Mouse (Mus musculus) forebrain, embryonic 13.5 days (tissue): ENCODE results near the gene Ypel5. TPM values are rescaled to one million over a fixed set of nuclear protein-coding genes. Genes with fewer than 3 reads are reported as not detected.

Experiments
- ATAC-seq: fragments of 200-750 bp; cut with Nextera tagmentation; 2 replicates; pipeline ENCODE4 v1.8.0; 2017
- H3K27ac ChIP-seq: fragments of 300-500 bp; sonication (generic); 2 replicates; pipeline ENCODE4 v1.5.1; 2015; ENCODE audit warnings: inconsistent platforms, mild to moderate bottlenecking, moderate library complexity
- H3K27me3 ChIP-seq: fragments of 300-500 bp; sonication (generic); 2 replicates; pipeline ENCODE4 v1.6.1; 2015; ENCODE audit warnings: mild to moderate bottlenecking, inconsistent platforms
- H3K36me3 ChIP-seq: fragments of 300-500 bp; sonication (generic); 2 replicates; pipeline ENCODE4 v1.6.1; 2015; ENCODE audit warnings: mild to moderate bottlenecking, inconsistent platforms; ENCODE audit not compliant: poor library complexity, severe bottlenecking
- H3K4me1 ChIP-seq: fragments of 300-500 bp; sonication (generic); 2 replicates; pipeline ENCODE4 v1.6.1; 2015; ENCODE audit warnings: inconsistent platforms
- H3K4me2 ChIP-seq: fragments of 300-500 bp; sonication (generic); 2 replicates; pipeline ENCODE4 v1.6.1; 2015; ENCODE audit warnings: inconsistent platforms, mild to moderate bottlenecking, moderate library complexity
- H3K4me3 ChIP-seq: fragments of 300-500 bp; sonication (generic); 2 replicates; pipeline ENCODE4 v1.5.1; 2015; ENCODE audit warnings: mild to moderate bottlenecking, inconsistent platforms
- H3K9ac ChIP-seq: fragments of 300-500 bp; sonication (generic); 2 replicates; pipeline ENCODE4 v1.6.1; 2015; ENCODE audit warnings: mild to moderate bottlenecking, inconsistent platforms
- H3K9me3 ChIP-seq: fragments of 300-500 bp; sonication (generic); replicated peaks from 2 replicates; pipeline ENCODE4 v1.6.1; 2016; ENCODE audit warnings: inconsistent platforms
- WGBS: fragments of 180-500 bp; shearing (Covaris S2); methylation state at CpG from one replicate; pipeline ENCODE4 v1.1.7; 2015; 5-methylcytosine and 5-hydroxymethylcytosine counted together
- polyA plus RNA-seq: library from polyadenylated mRNA; unstranded; fragments of >200 nt; fragmentation: Nextera tagmentation; extraction: Ambion mirVana; gene quantifications from 2 replicates; pipeline ENCODE4 v1.2.1, GENCODE M21; 2015

Gene Ypel5
- polyA plus RNA-seq, 1 experiment from 2014 or later, result 90.3 TPM

DNA sequence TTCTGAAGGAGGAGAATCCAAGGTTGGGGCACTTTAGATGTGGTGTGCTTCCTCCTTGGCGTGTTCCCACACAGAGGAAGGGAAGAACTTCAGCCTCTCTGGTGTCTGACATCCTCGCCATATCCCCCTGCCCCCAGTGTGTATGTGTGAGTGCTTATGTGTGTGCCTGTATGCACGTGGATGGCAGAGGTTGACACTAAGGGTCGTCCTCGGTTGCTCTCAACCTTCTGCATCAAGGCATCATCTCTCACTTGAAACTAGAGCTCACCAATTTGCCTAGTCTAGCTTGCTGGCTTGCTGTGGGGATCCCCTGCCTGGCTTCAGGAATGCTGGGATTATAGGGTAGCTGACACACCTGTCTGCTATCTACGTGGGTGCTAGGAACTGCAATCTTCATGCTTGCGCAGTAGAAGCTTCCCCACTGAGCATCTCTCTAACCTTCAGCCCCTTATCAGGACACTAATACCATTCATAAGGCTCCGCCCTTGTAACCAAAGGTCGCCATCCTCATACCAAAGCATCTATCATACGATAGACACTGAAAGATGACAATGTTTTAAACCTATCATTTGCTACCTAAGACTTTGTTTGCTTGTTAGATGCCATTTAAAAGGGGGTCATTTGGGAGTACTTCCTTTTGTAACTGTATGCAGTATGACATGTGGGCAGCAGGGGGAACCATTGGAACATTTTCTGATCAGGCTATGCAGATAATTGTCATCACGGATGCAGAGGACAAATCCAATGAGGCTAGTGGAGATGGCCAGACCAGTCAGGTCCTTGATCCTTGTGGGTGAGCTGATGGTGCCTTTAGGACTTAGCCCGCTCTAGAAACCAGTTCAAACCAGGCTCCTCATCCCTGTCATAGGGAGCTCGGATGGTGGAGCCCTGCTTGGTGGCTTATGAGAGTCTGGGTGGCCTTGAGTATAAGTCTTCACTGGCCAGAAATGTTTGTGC lies 21.7 kb downstream of the Ypel5 start:
- Histone ChIP-seq H3K4me2 (no peak overlapping the region), H3K4me3 (no peak overlapping the region), H3K27me3 (no peaks in the 10 kb centered on the region), H3K27ac (no peak overlapping the region), H3K9me3 (no peaks in the 10 kb centered on the region), H3K9ac (no peak overlapping the region), H3K4me1 (no peaks in the 10 kb centered on the region), H3K36me3 (0 out of 2 replicates have a peak, but pooled peaks cover 6% of the 10 kb centered on the region)
- ATAC-seq, result peak; percentile 85
- 56% methylated on average over 13 of the region's 13 CpGs for WGBS

DNA sequence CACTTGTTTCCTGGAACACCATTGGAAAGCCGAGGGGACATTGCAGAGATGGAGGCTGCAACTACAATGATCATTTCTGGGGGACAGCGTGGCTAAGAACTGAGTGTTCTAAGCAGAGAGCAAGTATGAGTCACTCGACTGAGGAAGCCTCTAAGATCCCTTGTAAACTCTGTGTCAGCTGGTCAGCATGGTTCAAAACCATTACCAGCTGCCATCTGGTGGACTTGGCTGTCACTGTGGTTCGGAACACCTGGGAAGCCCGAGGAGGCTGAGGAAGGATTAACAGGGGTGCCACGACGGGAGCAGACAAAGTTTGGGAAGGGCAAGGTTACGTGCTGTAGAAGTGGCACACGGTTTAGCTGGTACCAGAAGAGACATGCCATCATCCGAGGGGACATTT lies 27.0 kb downstream of the Ypel5 start:
- Histone ChIP-seq H3K27ac (no peak overlapping the region), H3K27me3 (no peaks in the 10 kb centered on the region), H3K9ac (no peak overlapping the region), H3K4me3 (no peak overlapping the region), H3K9me3 (no peaks in the 10 kb centered on the region), H3K4me1 (no peaks in the 10 kb centered on the region), H3K4me2 (no peak overlapping the region), H3K36me3 (no peaks in the 10 kb centered on the region)
- WGBS, result 86% methylated on average over 10 of the region's 10 CpGs
- ATAC-seq, result no peak

DNA sequence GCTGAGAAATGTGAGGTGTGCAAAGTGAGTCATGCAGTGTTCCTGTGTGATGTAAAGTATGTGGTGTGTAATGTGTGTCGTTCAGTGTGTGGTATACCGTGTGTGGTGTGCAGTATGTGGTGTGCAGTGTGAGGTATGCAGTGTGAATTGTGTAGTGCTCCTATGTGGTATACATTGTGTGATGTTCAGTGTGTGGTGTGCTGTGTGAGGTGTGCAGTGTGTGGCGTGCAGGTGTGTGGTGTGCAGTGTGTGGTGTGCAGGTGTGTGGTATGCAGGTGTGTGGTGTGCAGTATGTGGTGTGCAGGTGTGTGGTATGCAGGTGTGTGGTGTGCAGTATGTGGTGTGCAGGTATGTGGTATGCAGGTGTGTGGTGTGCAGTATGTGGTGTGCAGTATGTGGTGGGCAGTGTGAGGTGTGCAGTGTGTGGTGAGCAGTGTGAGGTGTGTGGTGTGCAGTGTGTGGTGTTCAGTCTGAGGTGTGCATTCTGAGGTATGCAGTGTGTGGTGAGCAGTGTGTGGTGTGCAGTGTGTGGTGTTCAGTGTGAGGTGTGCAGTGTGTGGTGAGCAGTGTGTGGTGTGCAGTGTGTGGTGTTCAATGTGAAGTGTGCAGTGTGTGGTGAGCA lies 30.5 kb downstream of the Ypel5 start:
- Histone ChIP-seq H3K9ac (no peak overlapping the region), H3K36me3 (no peaks in the 10 kb centered on the region), H3K4me3 (no peak overlapping the region), H3K27me3 (no peaks in the 10 kb centered on the region), H3K4me2 (no peak overlapping the region), H3K4me1 (no peaks in the 10 kb centered on the region), H3K27ac (no peak overlapping the region), H3K9me3 (0 out of 2 replicates have a peak, but pooled peaks cover 3% of the 10 kb centered on the region)
- ATAC-seq, result no peak
- WGBS, result 91% methylated on average over 3 of the region's 3 CpGs

DNA sequence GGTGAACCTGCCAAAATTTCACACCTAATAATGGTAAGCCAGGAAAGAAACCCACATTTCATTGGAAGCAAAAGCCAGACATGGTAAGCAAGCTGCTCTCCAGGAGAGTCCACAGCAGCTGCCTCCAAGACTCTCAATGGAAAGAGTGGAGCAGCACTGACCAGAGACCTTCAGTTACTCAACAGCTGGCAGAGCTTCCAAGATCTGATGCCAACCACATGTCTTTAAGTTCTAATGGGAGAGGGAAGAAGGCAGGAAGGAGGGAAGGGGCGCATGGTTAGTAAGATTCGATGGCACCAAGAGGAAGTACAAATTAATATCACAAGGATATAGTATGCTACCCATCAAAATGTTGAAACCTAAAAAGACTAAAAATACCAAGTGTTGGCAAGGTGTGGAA lies 31.9 kb downstream of the Ypel5 start:
- 89% methylated on average over 2 of the region's 2 CpGs for WGBS
- 0 out of 2 replicates have a peak, but pooled peaks cover 3% of the 10 kb centered on the region for H3K9me3 ChIP-seq
- H3K27me3 ChIP-seq, result no peaks in the 10 kb centered on the region

DNA sequence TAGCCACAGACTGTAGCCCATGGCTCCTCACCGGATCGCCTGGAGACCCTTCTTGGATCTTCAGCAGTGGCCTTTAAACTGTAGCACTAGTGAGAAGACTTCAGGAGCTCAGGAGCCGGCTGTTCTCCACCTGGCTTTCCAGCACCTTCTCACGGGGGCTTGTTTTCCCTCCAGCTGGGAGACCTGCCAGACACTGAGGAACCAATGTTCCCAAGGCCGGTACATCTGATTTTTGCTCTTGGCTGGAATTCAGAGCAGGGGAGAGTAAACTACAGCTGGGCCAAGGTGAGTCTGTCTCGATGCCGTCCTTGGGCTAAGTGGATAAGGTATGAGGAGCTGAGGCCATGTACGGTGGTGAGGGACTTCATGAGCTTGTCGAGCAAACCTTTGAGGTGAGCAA lies 42.7 kb downstream of the Ypel5 start:
- H3K9me3 ChIP-seq, result no peaks in the 10 kb centered on the region
- no peak overlapping the region for H3K4me2 ChIP-seq
- no peaks in the 10 kb centered on the region for H3K27me3 ChIP-seq
- no peaks in the 10 kb centered on the region for H3K4me1 ChIP-seq
- 92% methylated on average over 9 of the region's 9 CpGs for WGBS
- H3K9ac ChIP-seq, result no peak overlapping the region
- no peaks in the 10 kb centered on the region for H3K36me3 ChIP-seq
- no peak overlapping the region for H3K27ac ChIP-seq
- no peak overlapping the region for H3K4me3 ChIP-seq
- ATAC-seq, result no peak

More for the DNA sequence above, 31.9 kb downstream of the Ypel5 start:
- no peak for ATAC-seq
- H3K4me1 ChIP-seq, result no peaks in the 10 kb centered on the region
- H3K27ac ChIP-seq, result no peak overlapping the region
- H3K4me3 ChIP-seq, result no peak overlapping the region
- H3K4me2 ChIP-seq, result no peak overlapping the region
- no peaks in the 10 kb centered on the region for H3K36me3 ChIP-seq
- no peak overlapping the region for H3K9ac ChIP-seq

DNA sequence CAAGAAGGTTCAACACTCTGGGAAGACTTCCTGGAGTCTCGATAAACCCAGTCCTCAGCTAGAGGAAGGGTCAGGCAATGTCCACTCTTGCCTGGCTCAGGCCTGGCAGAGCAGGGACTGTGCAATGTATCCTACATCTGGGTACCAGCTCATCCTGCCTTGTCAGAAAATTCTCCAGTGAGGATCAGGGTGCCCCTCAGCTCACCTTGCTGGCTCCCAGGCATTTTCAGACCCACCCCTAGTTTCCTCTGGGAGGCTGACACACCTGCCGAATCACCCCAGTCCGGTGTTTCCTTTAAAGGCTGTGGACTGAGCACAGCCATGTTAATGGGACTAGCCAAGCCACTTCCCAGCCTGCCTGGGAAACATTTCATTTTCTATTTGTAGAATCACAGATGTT lies 43.9 kb downstream of the Ypel5 start:
- ATAC-seq, result no peak
- Histone ChIP-seq H3K4me1 (no peaks in the 10 kb centered on the region), H3K9ac (no peak overlapping the region), H3K9me3 (no peaks in the 10 kb centered on the region), H3K4me3 (no peak overlapping the region), H3K27me3 (no peaks in the 10 kb centered on the region), H3K27ac (no peak overlapping the region), H3K36me3 (no peaks in the 10 kb centered on the region), H3K4me2 (no peak overlapping the region)
- 83% methylated on average over 3 of the region's 3 CpGs for WGBS

DNA sequence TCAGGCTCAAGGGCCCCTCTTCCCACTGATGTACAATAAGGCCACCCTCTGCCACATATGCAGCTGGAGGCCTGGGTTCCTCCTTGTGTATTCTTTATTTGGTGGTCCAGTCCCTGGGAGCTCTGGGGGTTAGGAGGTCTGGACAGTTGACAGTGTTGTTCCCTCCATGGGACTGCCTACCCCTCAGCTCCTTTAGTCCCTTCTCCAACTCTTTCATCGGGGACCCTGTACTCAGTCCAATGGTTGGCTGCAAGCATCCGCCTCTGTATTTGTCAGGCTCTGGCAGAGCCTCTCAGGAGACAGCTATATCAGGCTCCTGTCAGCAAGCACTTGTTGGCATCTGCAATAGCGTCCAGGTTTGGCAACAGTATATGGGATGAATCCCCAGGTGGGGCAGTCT lies 44.8 kb downstream of the Ypel5 start:
- Histone ChIP-seq H3K4me2 (no peak overlapping the region), H3K9me3 (no peaks in the 10 kb centered on the region), H3K4me3 (no peak overlapping the region), H3K9ac (no peak overlapping the region), H3K27me3 (no peaks in the 10 kb centered on the region), H3K27ac (no peak overlapping the region), H3K36me3 (no peaks in the 10 kb centered on the region), H3K4me1 (no peaks in the 10 kb centered on the region)
- WGBS, result 83% methylated on average over 3 of the region's 3 CpGs
- no peak for ATAC-seq

DNA sequence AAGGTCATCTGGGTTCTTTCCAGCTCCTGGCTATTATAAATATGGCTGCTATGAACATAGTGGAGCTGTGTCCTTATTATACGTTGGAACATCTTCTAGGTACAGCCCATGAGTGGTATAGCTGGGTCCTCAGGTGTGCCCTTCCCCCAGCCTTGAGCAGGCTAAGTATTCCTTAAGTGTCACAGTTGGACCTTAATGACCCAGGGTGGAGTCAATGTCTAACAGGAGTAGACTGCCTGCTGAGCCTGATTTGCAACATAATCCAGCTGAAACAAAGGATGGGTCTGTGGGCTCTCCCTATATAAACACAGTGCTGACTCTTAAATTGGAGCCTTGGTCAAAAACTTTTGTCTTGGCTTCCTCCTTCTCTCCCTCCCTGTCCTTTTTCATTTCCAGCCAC lies 45.6 kb downstream of the Ypel5 start:
- ATAC-seq, result no peak

DNA sequence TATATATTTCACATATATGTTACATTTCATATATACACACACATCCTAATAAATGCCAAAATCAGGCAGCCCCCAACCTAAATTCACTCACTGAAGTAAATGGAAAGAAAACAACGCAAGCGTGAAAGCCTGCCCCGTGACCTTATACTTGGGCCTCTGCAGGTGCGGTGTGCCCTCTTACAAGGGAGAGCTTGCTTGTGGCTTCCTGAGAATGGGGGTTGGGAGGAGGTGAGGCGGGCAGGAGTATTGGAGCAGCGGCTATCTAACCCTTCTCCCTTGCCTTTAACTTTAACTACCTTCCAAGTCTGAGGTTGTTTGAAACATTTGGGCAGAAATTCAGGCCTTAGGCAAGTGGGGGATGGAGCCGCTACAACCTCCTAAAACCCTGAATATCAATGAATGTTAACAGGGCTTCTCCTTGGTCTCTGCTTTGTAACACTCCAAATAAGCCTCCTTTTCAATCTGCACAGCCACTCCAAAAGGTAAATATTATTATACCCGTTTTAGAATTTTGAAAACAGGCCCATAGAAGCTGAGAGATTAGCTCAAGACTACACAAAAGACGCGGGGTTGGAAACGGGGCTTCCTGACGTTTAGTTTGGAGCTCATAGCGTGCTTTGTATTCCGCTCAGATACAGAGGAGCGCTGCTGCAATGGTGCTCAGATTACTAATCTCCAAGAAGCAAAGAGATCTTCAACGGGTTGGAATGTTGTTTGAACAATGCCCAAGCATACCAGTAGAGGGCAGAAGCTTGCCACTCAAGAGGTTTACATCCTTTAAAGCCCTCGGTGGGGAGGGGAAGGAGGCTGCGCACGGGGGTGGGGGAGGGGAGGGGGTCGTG lies 53.5 kb downstream of the Ypel5 start:
- Histone ChIP-seq H3K9ac (no peak overlapping the region), H3K27me3 (0 out of 2 replicates have a peak, but pooled peaks cover 6% of the 10 kb centered on the region), H3K27ac (no peak overlapping the region), H3K9me3 (no peaks in the 10 kb centered on the region), H3K36me3 (no peaks in the 10 kb centered on the region), H3K4me3 (no peak overlapping the region), H3K4me2 (peak overlapping the region; percentile 36), H3K4me1 (peaks cover 11% of the 10 kb centered on the region)
- WGBS, result 4% methylated on average over 20 of the region's 20 CpGs
- ATAC-seq, result peak; percentile 90

More for the DNA sequence above, 45.6 kb downstream of the Ypel5 start:
- H3K9ac ChIP-seq, result no peak overlapping the region
- WGBS, result 37% methylated on average over 1 of the region's 1 CpGs
- no peaks in the 10 kb centered on the region for H3K27me3 ChIP-seq
- no peaks in the 10 kb centered on the region for H3K9me3 ChIP-seq
- H3K4me3 ChIP-seq, result no peak overlapping the region
- no peaks in the 10 kb centered on the region for H3K36me3 ChIP-seq
- no peaks in the 10 kb centered on the region for H3K4me1 ChIP-seq
- H3K4me2 ChIP-seq, result no peak overlapping the region
- H3K27ac ChIP-seq, result no peak overlapping the region

DNA sequence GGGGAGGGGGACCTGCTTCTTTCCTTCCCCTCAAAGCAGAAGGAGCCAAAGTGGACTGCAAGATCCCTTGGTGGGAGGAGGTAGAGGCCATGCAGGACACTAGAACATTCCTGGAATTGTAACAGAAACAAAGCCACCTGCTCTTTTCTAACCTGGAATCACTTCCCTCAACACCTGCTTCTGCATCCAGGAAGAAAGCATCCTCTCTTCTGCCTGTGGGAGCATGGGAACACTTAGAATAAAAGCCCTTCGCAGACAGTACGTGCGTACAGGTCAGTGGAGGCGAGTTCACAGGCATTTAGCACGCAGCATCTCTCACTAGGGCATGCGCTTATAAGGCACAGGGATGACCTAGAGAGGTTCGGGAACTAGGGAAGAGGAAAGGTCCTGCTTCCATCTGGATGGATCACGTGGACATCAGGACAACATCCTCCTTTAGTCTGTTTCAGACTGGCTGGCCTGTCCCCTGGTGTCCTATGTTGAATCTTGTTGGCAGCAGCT lies 54.2 kb downstream of the Ypel5 start:
- Histone ChIP-seq H3K9me3 (no peaks in the 10 kb centered on the region), H3K4me3 (no peak overlapping the region), H3K4me2 (0 out of 2 replicates have a peak overlapping the region, but pooled peaks have one; percentile 36), H3K9ac (no peak overlapping the region; the same call in 1 of the 2 replicates), H3K27me3 (0 out of 2 replicates have a peak, but pooled peaks cover 6% of the 10 kb centered on the region), H3K36me3 (no peaks in the 10 kb centered on the region), H3K4me1 (peaks cover 11% of the 10 kb centered on the region), H3K27ac (no peak overlapping the region)
- ATAC-seq, result peak; percentile 50; the same call in 1 of the 2 replicates
- WGBS, result 57% methylated on average over 8 of the region's 8 CpGs

DNA sequence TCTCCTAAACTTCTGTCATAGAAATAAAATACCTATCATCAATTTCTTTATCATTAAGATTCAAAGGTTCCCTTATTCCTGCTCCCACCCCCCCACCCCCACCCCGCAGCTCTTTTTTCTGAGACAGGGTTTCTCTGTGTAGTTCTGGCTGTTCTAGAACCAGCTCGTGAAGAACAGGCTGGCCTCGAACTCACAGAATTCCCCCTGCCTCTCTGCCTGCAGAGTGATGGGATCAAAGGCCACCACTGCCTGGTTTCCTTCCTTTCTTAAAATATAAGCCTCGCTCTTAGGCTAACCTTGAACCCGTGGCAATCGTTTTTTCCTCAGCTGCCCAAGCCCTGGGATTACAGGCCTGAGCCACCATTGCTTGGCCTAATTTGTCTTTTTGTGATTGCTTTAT lies 55.3 kb downstream of the Ypel5 start:
- Histone ChIP-seq H3K4me1 (peaks cover 11% of the 10 kb centered on the region), H3K27ac (no peak overlapping the region), H3K4me2 (no peak overlapping the region), H3K4me3 (no peak overlapping the region), H3K27me3 (0 out of 2 replicates have a peak, but pooled peaks cover 6% of the 10 kb centered on the region), H3K36me3 (no peaks in the 10 kb centered on the region), H3K9me3 (no peaks in the 10 kb centered on the region), H3K9ac (no peak overlapping the region)
- WGBS, result 93% methylated on average over 6 of the region's 6 CpGs
- no peak for ATAC-seq
